Mouse (Mus musculus) thymus, adult 2 months (tissue): ENCODE measurements around the gene Mamstr. TPM values are rescaled to one million over a fixed set of nuclear protein-coding genes. Genes with fewer than 3 reads are reported as not detected.

ENCODE experiments used
- DNase-seq: peaks from one replicate; pipeline ENCODE4 v3.0.0; 2021
- H3K27ac ChIP-seq: fragments of 200-500 bp; 2 replicates; pipeline ENCODE4 v1.5.1; 2012; ENCODE audit warnings: low read length, control low read depth; ENCODE audit not compliant: control insufficient read depth, insufficient read depth
- H3K27me3 ChIP-seq: fragments of 200-500 bp; 2 replicates; pipeline ENCODE4 v1.6.1; 2012; ENCODE audit warnings: mild to moderate bottlenecking, low read length, moderate library complexity, mixed read lengths; ENCODE audit not compliant: control insufficient read depth, insufficient read depth
- H3K36me3 ChIP-seq: fragments of 200-500 bp; 2 replicates; pipeline ENCODE4 v1.6.1; 2012; ENCODE audit warnings: mild to moderate bottlenecking, low read length, moderate library complexity; ENCODE audit not compliant: control insufficient read depth, insufficient read depth
- H3K4me1 ChIP-seq: fragments of 200-500 bp; replicated peaks from 2 replicates; pipeline ENCODE4 v1.6.1; 2012; ENCODE audit warnings: low read length; ENCODE audit not compliant: control insufficient read depth, insufficient read depth
- H3K4me3 ChIP-seq: fragments of 200-500 bp; 2 replicates; pipeline ENCODE4 v1.5.1; 2012; ENCODE audit warnings: mild to moderate bottlenecking, low read length, control low read depth, moderate library complexity; ENCODE audit not compliant: control insufficient read depth, insufficient read depth
- CTCF ChIP-seq: fragments of 200-500 bp; IDR thresholded peaks from 2 replicates; pipeline ENCODE4 v1.5.1; 2012; ENCODE audit warnings: mild to moderate bottlenecking, control low read depth, low read length, moderate library complexity, borderline replicate concordance; ENCODE audit not compliant: control insufficient read depth, poor library complexity, insufficient read depth; ENCODE audit errors: extremely low read depth
- POLR2A ChIP-seq: fragments of 200-500 bp; IDR thresholded peaks from 2 replicates; pipeline ENCODE4 v1.6.1; 2012; ENCODE audit warnings: mild to moderate bottlenecking, low read length, control low read depth, moderate library complexity; ENCODE audit not compliant: control insufficient read depth, poor library complexity, insufficient read depth; ENCODE audit errors: extremely low read depth
- WGBS: fragments of 180-500 bp; shearing (Covaris S2); methylation state at CpG from one replicate; pipeline ENCODE4 v1.1.7; 2018; 5-methylcytosine and 5-hydroxymethylcytosine counted together
- polyA plus RNA-seq: library from polyadenylated mRNA; depleted of rRNA; stranded (reverse); fragments of >200 nt; gene quantifications from 2 replicates; pipeline ENCODE4 v1.2.3, GENCODE M21; 2012; rRNA removed

The Mamstr gene
- polyA plus RNA-seq, 1 experiment: 4.4 TPM

DNA sequence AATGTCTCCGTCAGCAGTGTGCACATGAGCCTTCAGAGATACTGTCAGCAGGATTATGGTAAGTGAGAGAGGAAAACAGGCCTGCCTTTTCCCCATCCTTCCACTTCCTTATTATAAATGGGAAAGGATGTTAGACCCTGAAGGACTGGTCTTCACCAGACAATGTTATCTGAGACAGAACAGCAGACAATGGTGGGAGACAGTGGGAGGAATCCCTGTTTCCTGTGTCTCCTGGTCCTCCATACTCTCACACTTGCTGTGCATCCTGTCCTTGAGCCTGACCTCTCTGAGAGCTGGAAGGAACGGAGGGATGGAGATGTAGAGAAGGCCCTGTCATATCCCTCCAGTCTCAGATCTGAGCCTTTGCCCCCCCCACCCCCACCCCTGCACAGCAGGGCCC, 52.6 kb downstream of the Mamstr start:
- no peaks in the 10 kb centered on the region for H3K36me3 ChIP-seq
- no peak for DNase-seq
- WGBS: 92% methylated on average over 2 of the region's 2 CpGs
- no peaks in the 10 kb centered on the region for H3K27me3 ChIP-seq
- peaks cover 6% of the 10 kb centered on the region; the same call in 1 of the 2 replicates for H3K4me1 ChIP-seq
- TF ChIP-seq POLR2A: no peak
- TF ChIP-seq CTCF: no peak
- no peak overlapping the region for H3K27ac ChIP-seq
- H3K4me3 ChIP-seq: no peak overlapping the region

DNA sequence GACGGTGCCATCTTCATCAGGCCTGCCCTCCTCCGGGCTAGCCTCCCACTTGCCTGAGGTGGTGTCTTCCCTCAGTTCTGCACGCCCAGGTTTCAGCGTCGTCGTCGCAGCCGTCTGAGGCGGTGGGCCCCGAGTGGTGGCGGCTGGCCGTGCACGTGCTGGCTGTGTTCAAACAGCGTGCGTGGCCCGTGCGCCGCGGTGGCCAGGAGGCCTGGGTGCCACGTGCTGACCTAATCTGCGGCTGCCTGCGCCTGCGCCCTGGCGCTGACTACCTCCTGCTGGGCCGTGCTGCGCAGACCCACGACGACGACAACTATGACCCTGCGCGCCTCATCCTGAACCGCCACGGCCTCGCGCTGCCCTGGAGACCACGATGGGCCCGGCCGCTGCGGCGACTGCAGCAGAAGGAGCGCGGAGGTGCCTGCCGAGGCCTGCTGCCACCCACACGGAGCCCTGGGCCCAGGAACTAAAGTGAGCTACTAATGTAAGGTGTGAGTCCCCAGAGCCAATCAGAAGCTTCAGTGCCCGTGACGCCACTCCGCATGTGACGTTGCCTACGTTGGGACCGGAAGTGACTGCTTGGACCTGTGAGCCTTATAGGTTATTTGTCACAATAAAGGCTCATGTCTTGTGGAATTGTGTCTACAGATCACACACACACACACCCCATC, 54.3 kb downstream of the Mamstr start, which contains the start of gene Sec1:
Gene Sec1 (minus strand): TSS at position 482 of the 671 bp plus-strand sequence.
- Histone ChIP-seq H3K27me3 (peaks cover under 1% of the 10 kb centered on the region; the same call in 1 of the 2 replicates), H3K4me1 (peaks cover 6% of the 10 kb centered on the region; the same call in 1 of the 2 replicates), H3K36me3 (no peaks in the 10 kb centered on the region), H3K4me3 (no peak within 1 kb of the TSS), H3K27ac (no peak within 1 kb of the TSS)
- DNase-seq: no peak
- TF ChIP-seq CTCF (no peak), POLR2A (no peak)
- 97% methylated on average over 50 of the region's 50 CpGs for WGBS

DNA sequence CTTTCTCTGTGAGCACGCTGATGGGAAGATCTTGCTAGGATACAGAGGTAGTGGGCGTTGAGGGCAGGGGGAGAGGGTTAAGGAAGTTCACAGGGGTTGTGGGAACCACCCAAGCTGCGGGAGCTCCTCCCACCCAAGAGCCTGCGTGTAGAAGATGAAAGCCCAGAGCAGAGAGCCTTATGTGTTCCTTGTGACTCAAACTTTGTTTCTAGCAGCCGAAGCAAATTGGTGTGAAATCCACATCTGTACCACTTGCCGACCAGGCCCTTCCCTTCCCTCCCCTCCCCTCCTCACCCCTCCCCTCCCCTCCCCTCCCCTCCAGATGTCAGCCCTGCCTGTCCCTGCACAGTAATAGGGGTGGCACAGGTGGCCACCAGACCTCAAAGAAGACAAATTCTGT, 55.3 kb downstream of the Mamstr start:
- no peak for TF ChIP-seq POLR2A
- TF ChIP-seq CTCF: no peak
- Histone ChIP-seq H3K27ac (no peak overlapping the region), H3K27me3 (peaks cover 11% of the 10 kb centered on the region; the same call in 1 of the 2 replicates), H3K4me1 (peaks cover 12% of the 10 kb centered on the region), H3K36me3 (no peaks in the 10 kb centered on the region), H3K4me3 (no peak overlapping the region)
- WGBS: 6% methylated on average over 6 of the region's 6 CpGs
- DNase-seq: no peak

Other genes with a start within 250 kb of the Mamstr start
- gene Snrnp70, start 244.2 kb upstream of the Mamstr start, polyA plus RNA-seq: 693 and 725 TPM in 2 replicates
- 0.68 and 1.1 TPM in 2 replicates for gene Kcna7, start 234.3 kb upstream of the Mamstr start, polyA plus RNA-seq
- 2.1 and 3.0 TPM in 2 replicates for gene Ntf5, start 226.3 kb upstream of the Mamstr start, polyA plus RNA-seq
- gene Lhb, start 219.2 kb upstream of the Mamstr start, polyA plus RNA-seq: 0.80 and 0.96 TPM in 2 replicates
- gene Gys1, start 205.1 kb upstream of the Mamstr start, polyA plus RNA-seq: 35.2 and 35.5 TPM in 2 replicates
- gene Ruvbl2, start 201.9 kb upstream of the Mamstr start, polyA plus RNA-seq: 122 and 124 TPM in 2 replicates
- gene Ftl1, start 180.1 kb upstream of the Mamstr start, polyA plus RNA-seq: 2,491 and 2,656 TPM in 2 replicates
- gene Bax, start 173.1 kb upstream of the Mamstr start, polyA plus RNA-seq: 165 and 184 TPM in 2 replicates
- gene Tulp2, start 158.1 kb upstream of the Mamstr start, polyA plus RNA-seq: 2.5 and 3.0 TPM in 2 replicates
- gene Gm45808, start 153.2 kb upstream of the Mamstr start, polyA plus RNA-seq: not detected in 2 replicates
- gene Dhdh, start 151.2 kb upstream of the Mamstr start, polyA plus RNA-seq: 2.3 and 2.4 TPM in 2 replicates
- gene Nucb1, start 129.6 kb upstream of the Mamstr start, polyA plus RNA-seq: 204 and 216 TPM in 2 replicates
- 27.6 and 35.3 TPM in 2 replicates for gene Ppp1r15a, start 113.7 kb upstream of the Mamstr start, polyA plus RNA-seq
- gene Plekha4, start 113.6 kb upstream of the Mamstr start, polyA plus RNA-seq: 9.7 and 12.3 TPM in 2 replicates
- 2.2 and 2.6 TPM in 2 replicates for gene Hsd17b14, start 85.1 kb upstream of the Mamstr start, polyA plus RNA-seq
- 140 and 173 TPM in 2 replicates for gene Bcat2, start 69.8 kb upstream of the Mamstr start, polyA plus RNA-seq
- gene Fgf21, start 24.5 kb upstream of the Mamstr start, polyA plus RNA-seq: 18.9 and 19.2 TPM in 2 replicates
- 4.7 and 5.9 TPM in 2 replicates for gene Fut1, start 22.7 kb upstream of the Mamstr start, polyA plus RNA-seq
- 0.45 and 0.75 TPM in 2 replicates for gene Izumo1, start 18.2 kb upstream of the Mamstr start, polyA plus RNA-seq
- 6.3 and 8.6 TPM in 2 replicates for gene Rasip1, start 12.5 kb upstream of the Mamstr start, polyA plus RNA-seq
- 1.3 and 1.9 TPM in 2 replicates for gene Fut2, start 26.4 kb downstream of the Mamstr start, polyA plus RNA-seq
- gene Ntn5, start 44.0 kb downstream of the Mamstr start, polyA plus RNA-seq: 3.9 and 4.2 TPM in 2 replicates
- gene Sec1, start 54.4 kb downstream of the Mamstr start, polyA plus RNA-seq: 1.6 and 1.9 TPM in 2 replicates
- gene Car11, start 59.9 kb downstream of the Mamstr start, polyA plus RNA-seq: 2.2 and 2.7 TPM in 2 replicates
- 28.2 and 31.3 TPM in 2 replicates for gene Dbp, start 65.1 kb downstream of the Mamstr start, polyA plus RNA-seq
- 2,384 and 2,707 TPM in 2 replicates for gene Rpl18, start 75.5 kb downstream of the Mamstr start, polyA plus RNA-seq
- gene Sphk2, start 78.0 kb downstream of the Mamstr start, polyA plus RNA-seq: 87.4 and 88.1 TPM in 2 replicates
- gene Fam83e, start 81.2 kb downstream of the Mamstr start, polyA plus RNA-seq: 1.5 and 1.7 TPM in 2 replicates
- gene Spaca4, start 85.8 kb downstream of the Mamstr start, polyA plus RNA-seq: not detected in 2 replicates
- 0.84 and 1.2 TPM in 2 replicates for gene Lmtk3, start 143.8 kb downstream of the Mamstr start, polyA plus RNA-seq
- 3.8 and 3.9 TPM in 2 replicates for gene Sult2b1, start 144.7 kb downstream of the Mamstr start, polyA plus RNA-seq
- 65.8 and 71.5 TPM in 2 replicates for gene Cyth2, start 174.6 kb downstream of the Mamstr start, polyA plus RNA-seq
- 0.36 and 1.3 TPM in 2 replicates for gene Kcnj14, start 184.8 kb downstream of the Mamstr start, polyA plus RNA-seq
- 22.4 and 27.7 TPM in 2 replicates for gene Grwd1, start 191.0 kb downstream of the Mamstr start, polyA plus RNA-seq
- gene Kdelr1, start 232.8 kb downstream of the Mamstr start, polyA plus RNA-seq: 199 and 226 TPM in 2 replicates
- 1.1 and 1.4 TPM in 2 replicates for gene Grin2d, start 238.4 kb downstream of the Mamstr start, polyA plus RNA-seq